Mouse (Mus musculus) kidney, embryonic 14.5 days (tissue): Measurements from ENCODE around the gene Cnot3. TPM values are rescaled to one million over a fixed set of nuclear protein-coding genes. Genes with fewer than 3 reads are reported as not detected.
A peak's percentile ranks its signal among the peaks of the same experiment; 100 is the strongest.
"Not testable (repeated sequence)": the region's sequence is repeated elsewhere in the genome, so short reads cannot be mapped to it uniquely, and the experiment has no call there.

Source experiments
- ATAC-seq: fragments of 200-750 bp; cut with Nextera tagmentation; 2 replicates; pipeline ENCODE4 v1.8.0; 2017; ENCODE audit warnings: moderate number of reproducible peaks, mild to moderate bottlenecking, moderate TSS enrichment, moderate library complexity; ENCODE audit not compliant: low FRiP score, low TSS enrichment
- H3K27ac ChIP-seq: fragments of 300-500 bp; sonication (generic); 2 replicates; pipeline ENCODE4 v1.5.1; 2014; ENCODE audit warnings: low read depth, mild to moderate bottlenecking, low read length, moderate library complexity, mixed read lengths
- H3K27me3 ChIP-seq: fragments of 300-500 bp; sonication (generic); 2 replicates; pipeline ENCODE4 v1.6.1; 2014; ENCODE audit warnings: mild to moderate bottlenecking, low read length; ENCODE audit not compliant: control insufficient read depth, insufficient read depth
- H3K36me3 ChIP-seq: fragments of 300-500 bp; sonication (generic); 2 replicates; pipeline ENCODE4 v1.6.1; 2014; ENCODE audit warnings: low read length, mixed read lengths; ENCODE audit not compliant: control insufficient read depth, insufficient read depth
- H3K4me1 ChIP-seq: fragments of 300-500 bp; sonication (generic); 2 replicates; pipeline ENCODE4 v1.6.1; 2014; ENCODE audit warnings: low read length, mixed read lengths; ENCODE audit not compliant: control insufficient read depth, insufficient read depth
- H3K4me2 ChIP-seq: fragments of 300-500 bp; sonication (generic); replicated peaks from 2 replicates; pipeline ENCODE4 v1.6.1; 2014; ENCODE audit warnings: low read depth, mild to moderate bottlenecking, low read length
- H3K4me3 ChIP-seq: fragments of 300-500 bp; sonication (generic); 2 replicates; pipeline ENCODE4 v1.5.1; 2014; ENCODE audit warnings: mild to moderate bottlenecking, low read length
- H3K9ac ChIP-seq: fragments of 300-500 bp; sonication (generic); 2 replicates; pipeline ENCODE4 v1.6.1; 2014; ENCODE audit warnings: low read depth, mild to moderate bottlenecking, low read length, moderate library complexity
- H3K9me3 ChIP-seq: fragments of 300-500 bp; sonication (generic); 2 replicates; pipeline ENCODE4 v1.6.1; 2016; ENCODE audit warnings: low read length; ENCODE audit not compliant: control insufficient read depth
- WGBS: fragments of 180-500 bp; shearing (Covaris S2); extraction: QIAGEN DNeasy Blood & Tissue Kit; methylation state at CpG from one replicate; pipeline ENCODE4 v1.1.7; 2014; 5-methylcytosine and 5-hydroxymethylcytosine counted together
- polyA plus RNA-seq: library from polyadenylated mRNA; unstranded; fragments of >200 nt; fragmentation: Nextera tagmentation; extraction: Ambion mirVana; gene quantifications from 2 replicates; pipeline ENCODE4 v1.2.1, GENCODE M21; 2014

Gene Cnot3
- polyA plus RNA-seq, 1 experiment from 2014 or later = 74.0 TPM

DNA sequence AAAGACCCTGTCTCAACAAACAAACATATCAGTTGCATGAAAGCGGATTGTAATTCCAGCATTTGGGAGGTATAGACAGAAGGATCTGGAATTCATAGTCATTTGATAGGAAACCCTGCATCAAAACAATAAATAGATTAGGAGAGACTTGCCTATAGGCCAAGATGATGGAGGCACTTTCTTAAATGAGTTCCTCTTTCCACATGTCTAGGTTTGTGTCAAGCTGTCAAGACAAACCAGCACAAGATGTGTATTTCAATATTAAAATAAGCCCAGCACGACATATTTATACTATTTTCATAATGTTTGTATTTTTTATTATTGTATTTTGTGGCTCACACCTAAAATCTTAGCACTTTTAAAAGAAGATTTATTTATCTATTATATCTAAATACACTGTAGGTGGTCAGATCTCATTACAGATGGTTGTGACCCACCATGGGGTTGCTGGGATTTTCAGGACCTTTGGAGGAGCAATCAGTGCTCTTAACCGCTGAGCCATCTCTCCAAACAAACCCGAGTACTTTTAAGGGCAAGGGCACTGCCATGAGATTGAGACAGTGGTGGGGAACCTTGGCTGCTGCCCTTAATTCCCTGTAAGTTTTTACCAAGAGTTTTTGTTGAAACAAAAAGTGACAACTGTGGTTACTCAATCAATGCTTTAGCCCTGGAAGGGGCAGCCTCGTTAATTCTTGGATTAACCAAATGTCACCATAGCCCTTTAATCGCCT is 58.2 kb downstream of the Cnot3 start:
- Histone ChIP-seq H3K27ac (peak overlapping the region; percentile 95; the same call in 1 of the 2 replicates), H3K27me3 (no peaks in the 10 kb centered on the region), H3K9ac (peak overlapping the region; percentile 54), H3K4me2 (peak overlapping the region; percentile 47), H3K36me3 (peaks cover 46% of the 10 kb centered on the region), H3K4me3 (peak overlapping the region; percentile 91), H3K9me3 (no peaks in the 10 kb centered on the region), H3K4me1 (peaks cover 3% of the 10 kb centered on the region; the same call in 1 of the 2 replicates)
- peak; percentile 36 for ATAC-seq
- WGBS = 21% methylated on average over 6 of the region's 6 CpGs

DNA sequence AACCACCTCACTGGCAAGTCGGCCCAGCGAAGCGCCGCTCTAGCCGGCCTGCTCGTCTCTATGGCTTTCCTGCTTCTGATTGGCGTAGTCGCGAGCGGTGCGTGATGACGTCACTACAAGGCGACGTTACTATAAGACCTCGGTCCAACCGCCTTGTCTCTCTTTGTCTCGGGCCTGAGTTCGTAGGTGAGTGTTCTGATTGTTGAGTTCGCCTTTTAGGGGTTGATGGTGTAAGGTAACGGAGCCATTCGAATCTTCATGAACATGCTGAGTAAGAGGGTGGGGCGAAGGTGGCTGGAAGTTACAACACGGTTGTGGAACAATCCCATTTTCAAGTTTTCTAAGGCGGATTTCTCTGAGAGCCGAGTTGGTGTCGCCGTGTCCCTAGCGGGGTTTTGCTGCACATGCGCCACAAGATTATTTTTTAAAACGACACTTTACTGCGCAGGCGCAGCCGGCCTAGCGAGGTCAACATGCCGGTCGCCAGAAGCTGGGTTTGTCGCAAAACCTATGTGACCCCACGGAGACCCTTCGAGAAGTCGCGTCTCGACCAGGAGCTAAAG is 58.9 kb downstream of the Cnot3 start, which contains the start of gene Rps9:
Rps9 (plus strand) TSS at position 115 of the 563 bp plus-strand sequence.
- Histone ChIP-seq H3K9ac (peak within 1 kb of the TSS; percentile 94), H3K4me3 (peak within 1 kb of the TSS; percentile 91), H3K9me3 (no peaks in the 10 kb centered on the region), H3K27ac (peak within 1 kb of the TSS; percentile 95), H3K36me3 (peaks cover 40% of the 10 kb centered on the region), H3K4me1 (peaks cover 3% of the 10 kb centered on the region; the same call in 1 of the 2 replicates), H3K27me3 (no peaks in the 10 kb centered on the region), H3K4me2 (peak within 1 kb of the TSS; percentile 87)
- 1% methylated on average over 42 of the region's 42 CpGs for WGBS
- ATAC-seq = peak; percentile 95

- Histone ChIP-seq H3K36me3 (peaks cover 40% of the 10 kb centered on the region), H3K9ac (peak overlapping the region; percentile 94), H3K4me1 (peaks cover 3% of the 10 kb centered on the region; the same call in 1 of the 2 replicates), H3K4me3 (peak overlapping the region; percentile 91), H3K27ac (peak overlapping the region; percentile 95), H3K9me3 (no peaks in the 10 kb centered on the region), H3K27me3 (no peaks in the 10 kb centered on the region), H3K4me2 (peak overlapping the region; percentile 87)
- 0% methylated on average over 20 of the region's 20 CpGs for WGBS
- peak; percentile 25 for ATAC-seq
These were observed 59.4 kb downstream of the Cnot3 start for GRCm38 (mm10) chr7:3704475-3704874.

GRCm38 (mm10) chr7:3705461-3705860 is 60.4 kb downstream of the Cnot3 start:
- H3K27me3 ChIP-seq, ATAC-seq, H3K4me1 ChIP-seq, H3K9me3 ChIP-seq: not testable (repeated sequence)
- Histone ChIP-seq H3K9ac (peak overlapping the region; percentile 94), H3K36me3 (peaks cover 32% of the 10 kb centered on the region), H3K4me3 (peak overlapping the region; percentile 91), H3K27ac (peak overlapping the region; percentile 95; the same call in 1 of the 2 replicates), H3K4me2 (peak overlapping the region; percentile 87)
- 1% methylated on average over 6 of the region's 7 CpGs for WGBS

GRCm38 (mm10) chr7:3705911-3706310 is 60.8 kb downstream of the Cnot3 start:
- H3K9ac ChIP-seq = peak overlapping the region; percentile 94
- WGBS = 17% methylated on average over 6 of the region's 6 CpGs
- H3K4me3 ChIP-seq = peak overlapping the region; percentile 91
- ATAC-seq = no peak
- no peaks in the 10 kb centered on the region for H3K9me3 ChIP-seq
- H3K36me3 ChIP-seq = peaks cover 30% of the 10 kb centered on the region
- peaks cover 3% of the 10 kb centered on the region; the same call in 1 of the 2 replicates for H3K4me1 ChIP-seq
- H3K4me2 ChIP-seq = peak overlapping the region; percentile 87
- no peaks in the 10 kb centered on the region for H3K27me3 ChIP-seq
- no peak overlapping the region for H3K27ac ChIP-seq

- Histone ChIP-seq H3K4me3 (peak overlapping the region; percentile 91), H3K4me2 (peak overlapping the region; percentile 87), H3K27ac (no peak overlapping the region), H3K4me1 (peaks cover 3% of the 10 kb centered on the region; the same call in 1 of the 2 replicates), H3K9ac (peak overlapping the region; percentile 94; the same call in 1 of the 2 replicates), H3K36me3 (peaks cover 26% of the 10 kb centered on the region), H3K9me3 (no peaks in the 10 kb centered on the region), H3K27me3 (no peaks in the 10 kb centered on the region)
- WGBS = 62% methylated on average over 11 of the region's 11 CpGs
- no peak for ATAC-seq
These were observed 61.4 kb downstream of the Cnot3 start for GRCm38 (mm10) chr7:3706343-3706934.

GRCm38 (mm10) chr7:3707027-3707426 is 62.0 kb downstream of the Cnot3 start:
- Histone ChIP-seq H3K9ac (no peak overlapping the region), H3K4me3 (no peak overlapping the region; the same call in 1 of the 2 replicates), H3K9me3 (no peaks in the 10 kb centered on the region), H3K27ac (no peak overlapping the region), H3K36me3 (peaks cover 26% of the 10 kb centered on the region), H3K4me2 (no peak overlapping the region), H3K27me3 (no peaks in the 10 kb centered on the region), H3K4me1 (peaks cover 3% of the 10 kb centered on the region; the same call in 1 of the 2 replicates)
- ATAC-seq = no peak
- 74% methylated on average over 4 of the region's 4 CpGs for WGBS

DNA sequence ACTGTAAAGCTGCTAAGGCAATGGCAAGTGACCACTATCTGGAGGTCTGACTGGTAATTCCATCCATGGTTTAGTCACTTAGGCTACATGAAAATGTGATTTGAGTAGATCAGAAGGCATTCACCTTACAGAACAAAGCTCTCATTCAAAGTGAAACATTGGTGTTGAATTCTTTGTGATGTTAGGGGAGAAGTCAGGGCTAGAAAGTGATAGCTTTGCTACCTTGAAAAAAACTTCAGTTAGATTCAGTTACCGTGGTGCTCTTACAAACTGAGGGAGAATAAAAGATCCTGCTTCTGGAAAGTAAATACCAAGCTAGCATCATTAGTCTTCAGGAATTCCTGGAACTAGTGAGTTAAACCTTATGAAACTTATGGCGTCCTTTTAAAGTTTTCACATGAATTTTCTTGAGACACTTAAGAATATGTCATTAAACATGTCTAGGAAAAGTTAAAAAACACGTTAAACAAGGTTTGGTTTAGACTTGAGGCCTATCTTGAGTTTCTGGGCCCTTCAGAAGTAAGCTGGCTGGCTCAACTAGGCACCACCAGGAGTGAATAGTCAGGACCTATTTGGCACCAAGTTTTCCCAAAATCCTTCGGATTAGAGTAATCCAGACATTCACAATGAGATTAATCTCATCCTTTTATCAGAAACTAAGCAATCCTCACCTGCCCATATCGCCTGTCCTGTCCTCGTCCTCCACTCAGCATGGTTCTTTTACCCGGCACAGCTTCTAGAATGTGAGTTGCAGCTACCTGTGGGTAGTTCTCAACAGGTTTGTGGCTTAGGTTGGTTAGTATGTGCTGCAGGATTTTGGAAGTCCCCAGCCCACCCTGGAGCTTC is 62.7 kb downstream of the Cnot3 start:
- ATAC-seq = no peak
- Histone ChIP-seq H3K4me1 (peaks cover 3% of the 10 kb centered on the region; the same call in 1 of the 2 replicates), H3K36me3 (peaks cover 26% of the 10 kb centered on the region), H3K9ac (no peak overlapping the region), H3K27me3 (no peaks in the 10 kb centered on the region), H3K9me3 (no peaks in the 10 kb centered on the region), H3K27ac (no peak overlapping the region), H3K4me3 (no peak overlapping the region), H3K4me2 (no peak overlapping the region)
- 40% methylated on average over 7 of the region's 7 CpGs for WGBS
